Mouse (Mus musculus) urinary bladder, postnatal 10 days (tissue): ENCODE measurements around the gene Tmem240.
"Not testable (repeated sequence)": the region's sequence is repeated elsewhere in the genome, so short reads cannot be mapped to it uniquely, and the experiment has no call there.

ENCODE experiments used
- DNase-seq: peaks from one replicate; pipeline ENCODE4 v3.0.0; 2022; ENCODE audit warnings: low spot score

The Tmem240 gene

GRCm38 (mm10) chr4:155734350-155734941 lies at the start of gene Tmem240:
Tmem240 (plus strand) TSS chr4:155734800.
- peak; percentile 65 for DNase-seq

DNA sequence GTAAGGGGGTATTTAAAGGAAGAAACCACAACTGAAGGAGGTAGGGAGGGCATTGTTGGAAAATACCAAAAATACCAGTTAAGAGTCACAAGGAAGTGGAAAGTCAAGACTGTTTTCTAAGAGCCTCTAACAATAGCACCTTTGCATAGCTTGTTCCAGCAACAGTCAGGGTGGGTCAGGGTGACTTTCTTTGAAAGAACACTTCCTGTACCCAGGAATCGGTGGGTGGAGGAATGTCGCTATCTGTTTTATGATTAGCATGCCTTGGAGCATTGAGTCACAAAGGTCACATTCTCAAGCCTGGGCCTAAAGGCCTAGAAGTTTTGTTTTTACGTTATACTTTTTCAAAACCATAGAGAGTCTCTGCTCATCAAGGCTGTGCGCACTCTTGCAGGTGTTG lies 46.8 kb upstream of the Tmem240 start:
- not testable (repeated sequence) for DNase-seq

GRCm38 (mm10) chr4:155690571-155691375 lies 43.8 kb upstream of the Tmem240 start:
- DNase-seq: no peak

- no peak for DNase-seq
These were observed 42.2 kb upstream of the Tmem240 start for GRCm38 (mm10) chr4:155692421-155692820.

- DNase-seq: peak; percentile 17
These were observed 40.5 kb upstream of the Tmem240 start, which contains the start of gene Fndc10 for GRCm38 (mm10) chr4:155694111-155694481. Fndc10 (plus strand) TSS chr4:155694342.

DNA sequence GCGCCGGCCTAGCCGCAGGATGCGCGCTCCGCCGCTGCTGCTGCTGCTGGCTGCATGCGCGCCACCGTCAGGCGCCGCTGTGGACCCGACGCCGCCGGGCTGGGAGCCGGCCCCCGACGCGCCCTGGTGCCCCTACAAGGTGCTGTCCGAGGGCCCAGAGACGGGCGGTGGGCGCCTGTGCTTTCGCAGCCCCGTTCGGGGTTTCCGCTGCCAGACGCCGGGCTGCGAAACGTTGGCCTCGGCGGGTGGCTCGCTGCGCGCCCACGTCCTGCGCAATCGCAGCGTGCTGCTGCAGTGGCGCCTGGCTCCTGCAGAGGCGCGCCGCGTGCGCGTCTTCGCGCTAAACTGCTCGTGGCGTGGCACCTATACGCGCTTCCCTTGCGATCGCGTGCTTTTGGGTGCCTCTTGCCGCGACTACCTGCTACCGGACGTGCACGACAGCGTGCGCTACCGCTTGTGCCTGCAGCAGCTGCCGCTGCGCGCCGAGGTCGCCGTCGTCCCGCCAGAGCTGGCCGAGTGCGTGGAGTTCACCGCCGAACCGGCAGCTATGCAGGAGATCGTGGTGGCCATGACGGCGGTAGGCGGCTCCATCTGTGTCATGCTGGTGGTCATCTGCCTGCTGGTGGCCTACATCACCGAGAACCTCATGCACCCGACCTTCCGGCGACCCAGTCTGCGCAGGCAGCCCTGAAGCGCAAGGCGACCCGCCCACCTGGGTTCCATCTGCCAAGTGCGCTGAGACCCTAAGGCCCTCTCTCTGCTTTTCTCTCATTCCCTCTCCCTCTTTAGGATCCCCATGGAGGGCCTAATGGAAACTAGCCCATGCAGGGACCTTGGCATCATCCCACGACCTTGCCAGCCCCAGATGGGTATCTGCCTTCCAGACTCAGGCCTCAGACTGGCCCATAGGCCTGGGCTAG lies 39.9 kb upstream of the Tmem240 start:
- no peak for DNase-seq

DNA sequence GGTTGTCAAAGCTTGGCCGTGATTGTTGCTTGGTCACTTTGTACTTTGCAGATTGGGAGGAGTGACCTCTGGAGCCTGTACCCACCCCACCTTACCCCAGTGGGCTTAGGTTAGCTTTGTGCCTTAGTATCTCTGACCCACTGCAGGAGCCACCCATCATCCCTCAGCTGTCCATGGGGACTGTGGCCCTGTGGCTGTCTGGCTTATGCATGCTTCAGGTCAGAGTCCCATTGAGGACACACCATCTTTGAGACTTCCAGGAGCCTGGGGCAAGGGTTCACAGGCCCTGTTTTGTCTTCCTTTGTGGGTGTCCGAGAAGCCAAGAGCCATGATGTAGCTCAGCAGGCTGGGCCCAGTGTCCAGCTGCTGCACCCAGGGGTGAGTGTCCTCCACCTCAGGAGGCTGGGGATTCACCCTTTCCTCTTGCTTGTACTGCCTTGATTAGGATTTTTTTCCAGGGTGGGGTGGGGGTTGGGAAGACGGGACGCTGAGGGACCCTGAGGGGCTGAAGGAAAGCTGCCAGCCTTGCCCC lies 39.0 kb upstream of the Tmem240 start:
- no peak for DNase-seq

- no peak for DNase-seq
These were observed 38.0 kb upstream of the Tmem240 start for GRCm38 (mm10) chr4:155696261-155697255.

DNA sequence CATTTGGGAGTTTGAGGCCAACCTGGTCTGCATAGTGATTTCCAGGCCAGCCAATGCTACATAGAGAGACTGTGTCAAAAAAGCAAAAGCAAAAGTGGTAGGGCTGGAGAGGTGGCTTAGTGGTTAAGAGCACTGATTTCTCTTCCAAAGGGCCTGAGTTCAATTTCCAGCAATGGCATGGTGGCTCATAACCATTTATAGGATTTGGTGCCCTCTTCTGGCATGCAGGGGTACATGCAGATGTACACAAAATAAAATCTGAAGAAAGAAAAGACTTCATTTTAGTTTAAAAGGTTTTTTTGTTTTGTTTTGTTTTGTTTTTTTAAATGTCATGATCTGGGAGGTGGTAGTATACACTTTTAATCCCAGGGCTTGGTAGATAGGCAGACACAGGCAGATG lies 34.2 kb upstream of the Tmem240 start:
- DNase-seq: no peak

- no peak for DNase-seq
These were observed 31.1 kb upstream of the Tmem240 start for GRCm38 (mm10) chr4:155703425-155703929.

GRCm38 (mm10) chr4:155704721-155705591 lies 29.6 kb upstream of the Tmem240 start, which contains the start of gene Ssu72:
Ssu72 (plus strand) TSS chr4:155704800.
- peak; percentile 71 for DNase-seq

GRCm38 (mm10) chr4:155705592-155705929 lies 29.0 kb upstream of the Tmem240 start:
- no peak for DNase-seq

DNA sequence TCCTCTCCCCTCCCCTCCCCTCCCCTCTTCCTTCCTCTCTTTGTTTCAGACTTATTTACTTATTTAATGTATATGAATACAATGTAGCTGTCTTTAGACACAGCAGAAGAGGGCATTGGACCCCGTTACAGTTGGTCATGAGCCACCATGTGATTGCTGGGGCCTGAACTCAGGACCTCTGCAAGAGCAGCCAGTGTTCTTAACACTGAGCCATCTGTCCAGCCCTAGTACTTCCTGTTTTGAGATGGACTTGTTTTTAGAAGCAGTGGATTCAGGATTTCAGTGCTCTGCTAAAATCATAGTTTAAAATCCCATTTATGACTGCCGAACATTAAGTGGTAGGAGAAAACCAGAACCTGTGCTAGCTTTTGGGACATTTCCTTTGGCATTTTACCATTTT lies 26.0 kb upstream of the Tmem240 start:
- no peak for DNase-seq

DNA sequence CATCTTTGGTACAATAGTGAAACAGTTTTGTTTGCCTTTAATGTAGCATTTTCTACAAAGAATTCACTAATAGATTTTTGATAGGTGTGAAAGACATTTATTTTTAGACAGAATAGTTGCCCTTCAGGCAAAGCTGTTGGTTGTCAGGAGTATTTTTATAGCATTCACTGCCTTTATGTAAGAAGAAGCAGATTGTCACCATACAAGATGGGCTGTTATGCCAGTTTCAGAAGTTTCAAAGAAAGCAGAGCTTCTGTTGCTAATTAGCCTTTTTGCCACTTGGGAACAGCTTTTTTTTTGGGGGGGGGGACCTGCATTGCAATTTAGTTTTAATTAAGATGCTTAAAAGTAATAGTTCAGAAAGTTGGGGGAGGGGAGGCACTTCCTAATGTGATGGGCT lies 25.6 kb upstream of the Tmem240 start:
- no peak for DNase-seq

DNA sequence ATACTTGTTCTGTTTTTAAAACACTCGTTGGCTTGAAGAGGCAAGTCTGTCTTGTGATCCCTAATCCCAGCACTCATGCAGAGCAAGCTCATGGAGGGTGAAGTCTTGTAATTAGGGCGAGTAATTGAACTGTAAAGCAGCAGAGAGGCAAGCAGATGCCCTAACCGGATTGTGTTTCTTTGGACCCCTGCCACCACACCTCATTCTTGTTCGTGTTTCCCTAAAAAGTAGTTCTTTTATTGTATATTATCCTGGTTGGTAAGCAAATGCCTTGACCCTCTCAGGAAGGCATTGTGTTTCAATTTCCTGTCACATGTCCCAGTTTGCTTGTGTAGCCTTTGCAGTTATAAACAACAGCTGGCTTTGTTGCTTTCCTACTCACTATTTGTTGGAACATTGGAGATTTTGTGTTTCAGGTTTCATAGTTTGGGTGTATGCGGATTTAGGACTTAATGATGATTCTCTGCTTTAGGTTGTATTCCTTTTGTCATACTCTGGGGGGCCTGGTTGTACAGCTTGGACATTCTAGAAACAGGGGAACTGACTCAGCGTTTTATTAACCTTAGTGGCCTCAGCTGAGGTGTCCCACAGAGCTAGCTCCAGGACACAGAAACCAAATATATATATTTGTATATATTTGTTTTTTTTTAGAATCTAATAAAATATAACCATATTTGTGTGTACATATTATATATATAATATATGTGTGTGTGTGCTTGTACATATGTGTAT lies 23.9 kb upstream of the Tmem240 start:
- DNase-seq: no peak

- DNase-seq: no peak
These were observed 12.9 kb upstream of the Tmem240 start for GRCm38 (mm10) chr4:155721668-155722083.

GRCm38 (mm10) chr4:155727993-155728392 lies 6.6 kb upstream of the Tmem240 start:
- DNase-seq: no peak

DNA sequence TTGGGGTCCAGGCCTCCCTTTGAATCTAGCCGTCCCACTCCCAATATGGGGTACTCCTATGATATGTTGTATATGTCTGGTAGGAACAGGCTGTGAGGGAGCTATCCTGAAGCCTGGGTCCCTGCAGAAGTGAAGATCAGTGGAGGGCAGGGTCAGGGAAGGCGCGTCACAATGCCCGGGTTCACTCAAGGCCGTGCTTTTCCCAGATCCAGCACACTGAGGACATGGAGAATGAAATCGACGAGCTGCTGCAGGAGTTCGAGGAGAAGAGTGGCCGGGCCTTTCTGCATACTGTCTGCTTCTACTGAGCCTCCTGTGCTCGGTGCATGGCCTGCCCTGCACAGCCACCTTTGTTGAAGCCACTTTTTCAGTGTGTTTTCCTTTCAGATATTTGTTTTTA lies 1.3 kb upstream of the Tmem240 start:
- DNase-seq: no peak
